Mouse (Mus musculus) midbrain, embryonic 10.5 days (tissue): ENCODE results near the gene Ston2. TPM values are rescaled to one million over a fixed set of nuclear protein-coding genes. Genes with fewer than 3 reads are reported as not detected.

Experiments
- DNase-seq: peaks from one replicate; pipeline ENCODE4 v3.0.0-alpha.2; 2017; ENCODE audit warnings: low spot score
- H3K27ac ChIP-seq: fragments of 300-500 bp; sonication (generic); replicated peaks from 2 replicates; pipeline ENCODE4 v1.5.1; 2016; ENCODE audit warnings: mild to moderate bottlenecking
- H3K27me3 ChIP-seq: fragments of 300-500 bp; sonication (generic); 2 replicates; pipeline ENCODE4 v1.6.1; 2016; ENCODE audit warnings: low read depth, mild to moderate bottlenecking; ENCODE audit not compliant: poor library complexity, severe bottlenecking
- H3K36me3 ChIP-seq: fragments of 300-500 bp; sonication (generic); 2 replicates; pipeline ENCODE4 v1.6.1; 2016; ENCODE audit warnings: mild to moderate bottlenecking, moderate library complexity
- H3K4me1 ChIP-seq: fragments of 300-500 bp; sonication (generic); 2 replicates; pipeline ENCODE4 v1.6.1; 2016
- H3K4me3 ChIP-seq: fragments of 300-500 bp; sonication (generic); 2 replicates; pipeline ENCODE4 v1.5.1; 2016; ENCODE audit warnings: mild to moderate bottlenecking, moderate library complexity
- H3K9me3 ChIP-seq: fragments of 300-500 bp; sonication (generic); replicated peaks from 2 replicates; pipeline ENCODE4 v1.6.1; 2016; ENCODE audit warnings: mild to moderate bottlenecking
- WGBS: fragments of 180-500 bp; shearing (Covaris S2); methylation state at CpG from one replicate; pipeline ENCODE4 v1.1.7; 2016; 5-methylcytosine and 5-hydroxymethylcytosine counted together
- polyA plus RNA-seq: library from polyadenylated mRNA; unstranded; fragments of >200 nt; fragmentation: Nextera tagmentation; extraction: Ambion mirVana; gene quantifications from 2 replicates; pipeline ENCODE4 v1.2.1, GENCODE M21; 2016

Gene Ston2
- polyA plus RNA-seq, 1 experiment from 2014 or later, result 9.9 TPM

- no peaks in the 10 kb centered on the region for H3K36me3 ChIP-seq
- H3K4me1 ChIP-seq, result no peaks in the 10 kb centered on the region
- no peak for DNase-seq
- H3K4me3 ChIP-seq, result no peak overlapping the region
- H3K27ac ChIP-seq, result no peak overlapping the region
- no peaks in the 10 kb centered on the region for H3K27me3 ChIP-seq
- 83% methylated on average over 5 of the region's 5 CpGs for WGBS
- no peaks in the 10 kb centered on the region for H3K9me3 ChIP-seq
Observed at GRCm38 (mm10) chr12:91626482-91626881, 161.7 kb downstream of the Ston2 start.

GRCm38 (mm10) chr12:91625013-91625412, 163.2 kb downstream of the Ston2 start:
- Histone ChIP-seq H3K36me3 (no peaks in the 10 kb centered on the region), H3K4me1 (no peaks in the 10 kb centered on the region), H3K4me3 (no peak overlapping the region), H3K9me3 (no peaks in the 10 kb centered on the region), H3K27ac (no peak overlapping the region), H3K27me3 (no peaks in the 10 kb centered on the region)
- DNase-seq, result no peak
- 70% methylated on average over 1 of the region's 1 CpGs for WGBS

- no peak overlapping the region for H3K4me3 ChIP-seq
- peaks cover 8% of the 10 kb centered on the region; the same call in 1 of the 2 replicates for H3K27me3 ChIP-seq
- peaks cover 7% of the 10 kb centered on the region; the same call in 1 of the 2 replicates for H3K4me1 ChIP-seq
- no peak for DNase-seq
- no peaks in the 10 kb centered on the region for H3K36me3 ChIP-seq
- no peaks in the 10 kb centered on the region for H3K9me3 ChIP-seq
- no peak overlapping the region for H3K27ac ChIP-seq
- 91% methylated on average over 5 of the region's 5 CpGs for WGBS
Observed at GRCm38 (mm10) chr12:91609425-91609824, 178.8 kb downstream of the Ston2 start.

GRCm38 (mm10) chr12:91607678-91608077, 180.5 kb downstream of the Ston2 start:
- Histone ChIP-seq H3K36me3 (no peaks in the 10 kb centered on the region), H3K9me3 (no peaks in the 10 kb centered on the region), H3K4me3 (no peak overlapping the region), H3K27me3 (peaks cover 8% of the 10 kb centered on the region; the same call in 1 of the 2 replicates), H3K27ac (no peak overlapping the region), H3K4me1 (peaks cover 7% of the 10 kb centered on the region; the same call in 1 of the 2 replicates)
- no peak for DNase-seq
- 43% methylated on average over 7 of the region's 7 CpGs for WGBS

- no peak overlapping the region for H3K27ac ChIP-seq
- DNase-seq, result no peak
- no peak overlapping the region for H3K4me3 ChIP-seq
- no peaks in the 10 kb centered on the region for H3K36me3 ChIP-seq
- peaks cover 8% of the 10 kb centered on the region; the same call in 1 of the 2 replicates for H3K27me3 ChIP-seq
- H3K9me3 ChIP-seq, result no peaks in the 10 kb centered on the region
- H3K4me1 ChIP-seq, result peaks cover 7% of the 10 kb centered on the region; the same call in 1 of the 2 replicates
- 91% methylated on average over 13 of the region's 13 CpGs for WGBS
Observed at GRCm38 (mm10) chr12:91606651-91607050, 181.5 kb downstream of the Ston2 start.

- H3K4me1 ChIP-seq, result peaks cover 7% of the 10 kb centered on the region; the same call in 1 of the 2 replicates
- no peak for DNase-seq
- no peaks in the 10 kb centered on the region for H3K9me3 ChIP-seq
- WGBS, result 87% methylated on average over 6 of the region's 6 CpGs
- H3K4me3 ChIP-seq, result no peak overlapping the region
- peaks cover 7% of the 10 kb centered on the region; the same call in 1 of the 2 replicates for H3K27me3 ChIP-seq
- H3K36me3 ChIP-seq, result no peaks in the 10 kb centered on the region
- H3K27ac ChIP-seq, result no peak overlapping the region
Observed at GRCm38 (mm10) chr12:91604600-91604999, 183.6 kb downstream of the Ston2 start.

GRCm38 (mm10) chr12:91592128-91592527, 196.1 kb downstream of the Ston2 start:
- Histone ChIP-seq H3K4me3 (no peak overlapping the region), H3K27ac (no peak overlapping the region), H3K4me1 (peaks cover 20% of the 10 kb centered on the region), H3K27me3 (no peaks in the 10 kb centered on the region), H3K36me3 (no peaks in the 10 kb centered on the region), H3K9me3 (no peaks in the 10 kb centered on the region)
- no peak for DNase-seq
- 92% methylated on average over 3 of the region's 3 CpGs for WGBS

GRCm38 (mm10) chr12:91591191-91591590, 197.0 kb downstream of the Ston2 start:
- Histone ChIP-seq H3K4me1 (peaks cover 25% of the 10 kb centered on the region), H3K27ac (peak overlapping the region; percentile 100), H3K4me3 (peak overlapping the region; percentile 92), H3K27me3 (no peaks in the 10 kb centered on the region), H3K9me3 (no peaks in the 10 kb centered on the region), H3K36me3 (peaks cover 4% of the 10 kb centered on the region)
- 73% methylated on average over 1 of the region's 1 CpGs for WGBS
- no peak for DNase-seq

GRCm38 (mm10) chr12:91590716-91591115, 197.5 kb downstream of the Ston2 start:
- DNase-seq, result peak; percentile 31
- H3K4me1 ChIP-seq, result peaks cover 25% of the 10 kb centered on the region

GRCm38 (mm10) chr12:91589847-91590690, 198.1 kb downstream of the Ston2 start, which contains the start of gene Gtf2a1:
Gtf2a1 (minus strand) TSS chr12:91590487.
- H3K9me3 ChIP-seq, result no peaks in the 10 kb centered on the region
- WGBS, result under 1% methylated on average over 74 of the region's 99 CpGs
- no peaks in the 10 kb centered on the region; the same call in 1 of the 2 replicates for H3K27me3 ChIP-seq
- peaks cover 16% of the 10 kb centered on the region for H3K36me3 ChIP-seq
- peak; percentile 97 for DNase-seq
- peak within 1 kb of the TSS; percentile 92 for H3K4me3 ChIP-seq
- peak within 1 kb of the TSS; percentile 100 for H3K27ac ChIP-seq
- H3K4me1 ChIP-seq, result peaks cover 27% of the 10 kb centered on the region

More at GRCm38 (mm10) chr12:91590716-91591115, 197.5 kb downstream of the Ston2 start:
- Histone ChIP-seq H3K9me3 (no peaks in the 10 kb centered on the region), H3K27ac (peak overlapping the region; percentile 100), H3K27me3 (no peaks in the 10 kb centered on the region), H3K36me3 (peaks cover 9% of the 10 kb centered on the region), H3K4me3 (peak overlapping the region; percentile 92)
- WGBS, result 34% methylated on average over 6 of the region's 6 CpGs

GRCm38 (mm10) chr12:91589542-91589846, 198.7 kb downstream of the Ston2 start:
- under 1% methylated on average over 11 of the region's 11 CpGs for WGBS

GRCm38 (mm10) chr12:91588670-91589541, 199.3 kb downstream of the Ston2 start:
- no peaks in the 10 kb centered on the region for H3K9me3 ChIP-seq
- H3K4me1 ChIP-seq, result peaks cover 31% of the 10 kb centered on the region
- peak; percentile 52 for DNase-seq
- under 1% methylated on average over 61 of the region's 83 CpGs for WGBS
- H3K27me3 ChIP-seq, result no peaks in the 10 kb centered on the region; the same call in 1 of the 2 replicates
- peak overlapping the region; percentile 92 for H3K4me3 ChIP-seq
- H3K27ac ChIP-seq, result peak overlapping the region; percentile 100
- H3K36me3 ChIP-seq, result peaks cover 27% of the 10 kb centered on the region

More at GRCm38 (mm10) chr12:91589542-91589846, 198.7 kb downstream of the Ston2 start:
- Histone ChIP-seq H3K36me3 (peaks cover 21% of the 10 kb centered on the region), H3K4me3 (peak overlapping the region; percentile 92), H3K27ac (peak overlapping the region; percentile 100), H3K9me3 (no peaks in the 10 kb centered on the region), H3K27me3 (no peaks in the 10 kb centered on the region; the same call in 1 of the 2 replicates), H3K4me1 (peaks cover 26% of the 10 kb centered on the region)
- no peak for DNase-seq
